Mouse (Mus musculus): Measurements from ENCODE around the gene AA986860.

Gene AA986860

GRCm38 (mm10) chr1:130731741-130732337 is at the start of gene AA986860:
AA986860 (plus strand) TSS chr1:130731976.
- peak; percentile 65 for DNase-seq

- no peak for DNase-seq
Measured at GRCm38 (mm10) chr1:130683905-130684304, 47.9 kb upstream of the AA986860 start.

- DNase-seq: no peak
Measured at GRCm38 (mm10) chr1:130698601-130699000, 33.2 kb upstream of the AA986860 start.

DNA sequence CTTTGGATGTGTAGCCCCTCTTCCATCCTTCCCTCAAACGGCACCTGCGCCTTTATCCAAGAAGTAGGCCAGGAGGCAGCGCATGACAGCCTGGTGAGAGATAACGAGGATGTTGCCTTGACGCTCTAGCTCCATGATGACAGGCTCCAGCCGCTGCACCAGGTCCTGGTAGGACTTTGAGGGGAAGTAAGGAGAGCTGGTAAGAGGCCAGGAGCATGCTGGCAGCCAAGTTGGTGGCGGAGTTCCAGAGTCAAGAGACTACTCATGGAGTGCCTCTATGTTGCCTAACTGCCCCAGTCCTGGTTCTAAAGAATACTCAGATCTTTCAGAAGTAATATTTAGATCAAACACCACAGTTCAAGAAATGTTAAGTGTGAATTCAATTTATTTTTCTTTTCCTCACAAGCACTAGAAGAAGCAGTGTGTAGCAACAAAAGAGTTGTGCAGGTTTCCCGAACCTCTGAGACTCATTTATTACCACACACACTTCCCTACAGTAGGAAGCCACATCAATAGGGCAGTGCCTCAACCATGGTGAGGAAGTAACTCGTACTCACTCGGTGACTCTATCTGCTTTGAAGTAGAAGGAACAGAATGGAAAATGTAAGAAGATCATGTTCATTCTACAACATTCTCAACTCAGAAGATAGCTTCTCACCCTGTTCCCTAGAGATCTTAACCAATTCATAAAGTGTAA is 31.7 kb upstream of the AA986860 start:
- no peak for DNase-seq

DNA sequence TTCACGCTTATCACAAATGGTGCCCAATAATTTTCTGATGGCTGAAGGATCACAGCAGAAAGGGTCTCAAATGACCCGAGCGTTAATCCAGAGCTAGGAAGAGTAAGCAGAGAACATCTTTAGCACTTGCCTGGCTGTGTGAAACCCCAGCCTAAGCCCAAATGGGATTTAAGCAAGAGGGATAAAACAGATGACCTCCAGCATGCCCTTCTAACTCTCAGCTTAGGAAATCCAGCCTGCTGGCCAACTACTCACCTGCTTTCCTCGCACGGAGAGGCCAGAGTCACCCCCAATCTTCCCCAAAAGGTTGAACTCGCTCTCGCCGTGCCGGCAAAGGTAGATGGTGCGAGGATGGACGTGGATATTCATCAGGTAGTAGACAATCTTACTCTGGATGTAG is 29.8 kb upstream of the AA986860 start:
- no peak for DNase-seq

GRCm38 (mm10) chr1:130703613-130704012 is 28.2 kb upstream of the AA986860 start:
- no peak for DNase-seq

GRCm38 (mm10) chr1:130710283-130711080 is 21.3 kb upstream of the AA986860 start:
- no peak for DNase-seq

- no peak for DNase-seq
Measured at GRCm38 (mm10) chr1:130714046-130714445, 17.7 kb upstream of the AA986860 start.

- DNase-seq: peak; percentile 98
Measured at GRCm38 (mm10) chr1:130715561-130716217, 16.1 kb upstream of the AA986860 start, which contains the start of gene Gm29427. Gm29427 (minus strand) TSS chr1:130715799.

GRCm38 (mm10) chr1:130716218-130716512 is 15.6 kb upstream of the AA986860 start:
- DNase-seq: no peak

GRCm38 (mm10) chr1:130716513-130717290 is 15.1 kb upstream of the AA986860 start:
- DNase-seq: no peak

GRCm38 (mm10) chr1:130717291-130717871 is 14.4 kb upstream of the AA986860 start, which contains the start of gene Yod1:
Yod1 (plus strand) TSS chr1:130717327.
- peak; percentile 92 for DNase-seq

DNA sequence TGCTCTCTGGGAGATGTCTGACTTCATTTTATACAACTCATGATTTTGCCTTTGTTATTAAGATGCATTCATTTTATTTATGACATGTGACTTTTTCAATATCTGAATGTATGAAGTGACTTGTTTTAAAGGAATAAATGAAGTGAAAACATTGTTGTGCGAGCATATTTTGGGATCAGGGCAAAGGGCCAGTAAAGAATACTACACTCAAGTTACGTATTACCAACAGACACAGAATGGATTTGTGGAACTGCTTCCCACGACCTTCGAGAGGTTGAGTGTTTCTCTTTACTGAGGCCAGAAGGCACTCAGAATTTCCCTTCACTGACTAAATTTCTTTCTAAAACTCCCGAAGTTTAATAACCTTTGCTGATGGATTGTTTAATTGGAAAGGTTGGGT is 7.6 kb upstream of the AA986860 start:
- DNase-seq: no peak

DNA sequence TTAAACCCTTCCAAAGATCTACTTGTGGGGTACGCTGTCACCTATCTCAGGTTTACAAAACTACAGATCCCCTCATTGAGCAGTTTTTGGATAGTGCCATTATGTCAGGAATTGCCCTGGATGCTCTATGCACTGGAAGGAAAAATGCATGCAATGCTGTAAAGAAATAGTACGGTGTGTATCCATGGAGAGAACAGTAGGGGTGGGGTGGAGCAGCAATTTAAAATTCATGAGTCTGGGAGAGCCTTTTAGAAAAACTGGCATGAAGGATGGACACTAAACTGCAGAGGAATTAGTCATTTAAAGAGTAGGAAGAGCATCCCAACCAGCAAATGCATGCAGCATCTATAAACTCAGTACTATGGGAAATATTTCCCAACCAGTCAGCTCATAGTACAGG is 5.4 kb upstream of the AA986860 start:
- DNase-seq: no peak

DNA sequence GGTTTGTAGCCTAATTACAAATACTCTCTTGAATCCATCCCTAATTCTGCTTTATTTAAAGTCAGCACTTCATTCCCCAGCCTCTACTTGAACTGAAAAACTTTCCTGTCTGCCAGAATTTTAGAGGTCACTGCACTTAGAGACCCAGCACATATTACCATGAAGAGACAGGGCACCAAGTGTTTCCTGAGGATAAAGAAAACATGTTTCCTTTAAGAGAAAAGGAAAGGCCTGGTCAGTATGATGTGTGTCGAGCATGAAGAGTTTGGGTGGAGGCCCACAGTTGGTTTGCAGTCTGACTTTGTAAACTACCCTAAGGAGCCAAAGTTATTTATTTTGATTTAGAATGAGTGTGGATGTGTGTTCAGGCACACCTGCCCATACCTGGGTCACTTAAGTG is 3.7 kb upstream of the AA986860 start:
- no peak for DNase-seq

DNA sequence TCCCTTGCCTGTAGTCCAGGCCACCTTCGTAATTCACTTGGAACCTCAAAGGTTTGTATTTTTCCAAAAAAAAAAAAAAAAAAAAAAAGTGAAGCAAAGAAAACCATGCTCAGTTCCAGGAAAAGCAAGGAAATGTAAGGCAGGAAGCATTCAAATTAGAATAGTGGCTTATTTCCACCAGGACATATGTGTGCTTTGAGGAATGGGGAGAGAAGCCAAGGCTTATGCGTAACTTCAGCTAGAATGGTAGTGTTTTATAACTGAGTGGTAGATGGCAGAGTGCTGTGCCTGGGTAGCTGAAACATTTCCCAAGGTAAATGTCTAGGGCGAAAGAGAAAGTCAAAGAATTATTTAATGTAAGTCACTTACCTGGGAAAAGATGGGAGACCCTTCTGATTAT is 3.1 kb upstream of the AA986860 start:
- no peak for DNase-seq

DNA sequence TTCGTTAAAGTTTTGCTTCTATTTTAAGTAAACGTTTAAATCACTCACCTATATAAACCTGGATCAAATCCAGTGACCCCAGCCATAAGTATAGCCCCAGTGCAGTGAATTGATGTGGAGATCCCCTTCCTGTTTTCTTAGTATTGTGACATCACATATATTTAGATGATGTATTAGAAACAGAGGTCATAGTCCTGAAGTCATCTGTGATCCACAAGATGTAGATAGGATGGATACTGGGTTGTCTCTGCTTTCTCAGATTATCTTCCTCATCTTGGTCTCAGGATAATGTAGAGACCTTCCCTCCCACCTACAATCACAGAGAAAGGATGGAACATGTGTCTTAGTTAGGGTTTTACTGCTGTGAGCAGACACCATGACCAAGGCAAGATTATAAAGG is 2.6 kb upstream of the AA986860 start, which contains the start of gene Pfkfb2:
Pfkfb2 (minus strand) TSS at position 101 of the 400 bp plus-strand sequence.
- DNase-seq: no peak

DNA sequence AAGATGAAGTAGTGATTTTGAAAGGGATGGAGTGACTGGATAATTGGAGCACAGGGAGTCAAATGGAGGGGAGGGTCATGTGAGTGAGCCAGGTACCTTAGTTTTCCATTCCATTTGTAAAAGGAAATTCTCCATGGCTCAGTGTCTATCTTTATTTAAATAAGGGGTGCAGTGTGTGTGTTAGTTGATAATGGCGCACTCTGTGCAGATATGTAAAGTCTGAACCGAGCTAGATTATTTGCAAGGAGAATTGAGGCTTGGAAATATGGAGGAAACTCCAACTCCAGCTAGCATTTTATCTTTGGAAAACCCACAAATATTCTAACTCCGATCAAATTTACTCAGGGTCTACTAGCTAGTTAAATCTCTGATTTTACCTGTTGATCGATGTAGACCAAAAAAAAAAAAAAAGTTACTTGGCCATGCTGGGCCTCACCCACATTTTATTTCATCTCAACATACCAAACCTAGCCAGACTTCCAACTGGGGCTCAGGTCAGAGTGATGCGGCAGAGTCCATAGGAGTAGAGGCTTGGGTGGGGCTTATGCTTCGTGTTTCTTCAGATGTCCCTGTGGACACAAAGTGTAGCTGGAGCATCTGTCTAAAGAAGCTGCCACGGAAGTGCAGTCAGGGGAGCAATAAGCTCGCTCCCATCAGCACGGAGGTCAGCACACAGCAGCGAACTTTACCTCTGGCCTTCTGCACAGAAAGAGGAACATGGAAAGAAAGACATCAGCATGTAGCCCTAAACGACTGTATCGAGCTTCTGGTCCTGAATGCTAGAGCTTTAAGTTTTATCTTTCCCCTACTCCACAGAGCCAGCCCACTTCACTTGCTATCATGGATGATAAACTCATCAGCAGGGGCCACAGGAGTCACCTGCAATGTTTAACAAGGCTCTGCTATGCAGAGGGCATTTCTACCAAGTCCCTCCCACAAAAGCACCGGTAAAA is 1.2 kb downstream of the AA986860 start:
- DNase-seq: no peak

GRCm38 (mm10) chr1:130733671-130734070 is 1.9 kb downstream of the AA986860 start:
- DNase-seq: peak; percentile 76

GRCm38 (mm10) chr1:130734452-130734851 is 2.7 kb downstream of the AA986860 start:
- peak; percentile 32 for DNase-seq

DNA sequence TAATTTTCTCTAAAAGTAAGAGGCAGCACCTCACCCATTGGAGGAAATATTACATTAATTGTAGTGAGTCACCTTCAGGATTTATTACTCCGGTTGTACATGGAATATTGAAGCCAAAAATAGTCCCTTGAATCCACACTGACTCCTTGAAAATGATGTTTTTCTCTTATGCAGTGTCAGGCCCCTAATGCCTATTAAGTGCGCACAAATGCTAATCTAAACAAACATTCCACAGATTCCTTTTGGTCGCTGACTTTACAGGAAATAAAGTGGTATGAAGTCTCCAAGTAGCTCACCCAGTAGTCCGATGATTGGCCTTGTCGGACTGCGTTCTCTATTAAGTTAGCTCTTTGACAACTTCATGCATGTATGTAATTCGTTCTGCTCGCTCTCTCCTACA is 3.1 kb downstream of the AA986860 start:
- DNase-seq: no peak

All from kidney, adult 18-20 months (tissue).